Mouse (Mus musculus): ENCODE measurements around the gene Gm26620. TPM values are rescaled to one million over a fixed set of nuclear protein-coding genes. Genes with fewer than 3 reads are reported as not detected.
A peak's percentile ranks its signal among the peaks of the same experiment; 100 is the strongest.

Gene Gm26620
- polyA plus RNA-seq, 1 experiment from 2014 or later = 0.76 TPM

- no peaks in the 10 kb centered on the region for H3K36me3 ChIP-seq
- H3K4me1 ChIP-seq = peaks cover 3% of the 10 kb centered on the region; the same call in 1 of the 2 replicates
- H3K9ac ChIP-seq = no peak overlapping the region
- WGBS = 79% methylated on average over 13 of the region's 13 CpGs
- ATAC-seq (ENCODE audit: insufficient number of reproducible peaks, low FRiP score, low TSS enrichment, low read depth) = no peak
- no peak overlapping the region for H3K27ac ChIP-seq
- no peaks in the 10 kb centered on the region for H3K27me3 ChIP-seq
- no peaks in the 10 kb centered on the region for H3K9me3 ChIP-seq
- H3K4me2 ChIP-seq = no peak overlapping the region
- H3K4me3 ChIP-seq = no peak overlapping the region
Measured at GRCm38 (mm10) chr1:170861671-170862434, 23.0 kb upstream of the Gm26620 start.

- ATAC-seq (ENCODE audit: insufficient number of reproducible peaks, low FRiP score, low TSS enrichment, low read depth) = no peak
Measured at GRCm38 (mm10) chr1:170862435-170862717, 22.5 kb upstream of the Gm26620 start.

GRCm38 (mm10) chr1:170863033-170863432 is 21.8 kb upstream of the Gm26620 start:
- Histone ChIP-seq H3K36me3 (no peaks in the 10 kb centered on the region), H3K27me3 (no peaks in the 10 kb centered on the region), H3K4me2 (no peak overlapping the region), H3K27ac (no peak overlapping the region), H3K4me1 (peaks cover 7% of the 10 kb centered on the region; the same call in 1 of the 2 replicates), H3K9ac (no peak overlapping the region), H3K4me3 (no peak overlapping the region), H3K9me3 (no peaks in the 10 kb centered on the region)
- 60% methylated on average over 4 of the region's 4 CpGs for WGBS
- ATAC-seq (ENCODE audit: insufficient number of reproducible peaks, low FRiP score, low TSS enrichment, low read depth) = no peak

More at GRCm38 (mm10) chr1:170862435-170862717, 22.5 kb upstream of the Gm26620 start:
- no peaks in the 10 kb centered on the region for H3K27me3 ChIP-seq
- H3K36me3 ChIP-seq = no peaks in the 10 kb centered on the region
- no peak overlapping the region for H3K4me2 ChIP-seq
- no peak overlapping the region for H3K4me3 ChIP-seq
- no peak overlapping the region for H3K9ac ChIP-seq
- H3K27ac ChIP-seq = no peak overlapping the region
- 78% methylated on average over 3 of the region's 3 CpGs for WGBS
- H3K4me1 ChIP-seq = peaks cover 7% of the 10 kb centered on the region; the same call in 1 of the 2 replicates
- H3K9me3 ChIP-seq = no peaks in the 10 kb centered on the region

- Histone ChIP-seq H3K9ac (no peak overlapping the region), H3K4me3 (no peak overlapping the region), H3K27me3 (no peaks in the 10 kb centered on the region), H3K4me2 (no peak overlapping the region), H3K9me3 (no peaks in the 10 kb centered on the region), H3K27ac (no peak overlapping the region), H3K4me1 (peaks cover 7% of the 10 kb centered on the region; the same call in 1 of the 2 replicates), H3K36me3 (no peaks in the 10 kb centered on the region)
- no peak for ATAC-seq (ENCODE audit: insufficient number of reproducible peaks, low FRiP score, low TSS enrichment, low read depth)
Measured at GRCm38 (mm10) chr1:170864234-170864633, 20.6 kb upstream of the Gm26620 start.

- Histone ChIP-seq H3K4me3 (no peak overlapping the region), H3K36me3 (no peaks in the 10 kb centered on the region), H3K4me2 (no peak overlapping the region), H3K9ac (no peak overlapping the region), H3K27ac (no peak overlapping the region), H3K27me3 (no peaks in the 10 kb centered on the region), H3K9me3 (no peaks in the 10 kb centered on the region), H3K4me1 (peaks cover 7% of the 10 kb centered on the region; the same call in 1 of the 2 replicates)
- no peak for ATAC-seq (ENCODE audit: insufficient number of reproducible peaks, low FRiP score, low TSS enrichment, low read depth)
- WGBS = 78% methylated on average over 3 of the region's 3 CpGs
Measured at GRCm38 (mm10) chr1:170864754-170865153, 20.1 kb upstream of the Gm26620 start.

- Histone ChIP-seq H3K9ac (no peak overlapping the region), H3K36me3 (no peaks in the 10 kb centered on the region), H3K4me3 (no peak overlapping the region), H3K4me2 (no peak overlapping the region), H3K27ac (no peak overlapping the region), H3K9me3 (no peaks in the 10 kb centered on the region), H3K27me3 (no peaks in the 10 kb centered on the region), H3K4me1 (peaks cover 7% of the 10 kb centered on the region; the same call in 1 of the 2 replicates)
- WGBS = 87% methylated on average over 5 of the region's 5 CpGs
- ATAC-seq (ENCODE audit: insufficient number of reproducible peaks, low FRiP score, low TSS enrichment, low read depth) = no peak
Measured at GRCm38 (mm10) chr1:170865406-170865805, 19.5 kb upstream of the Gm26620 start.

GRCm38 (mm10) chr1:170866992-170867690 is 17.7 kb upstream of the Gm26620 start:
- Histone ChIP-seq H3K4me2 (peak overlapping the region; percentile 72), H3K4me1 (peaks cover 7% of the 10 kb centered on the region; the same call in 1 of the 2 replicates), H3K27ac (peak overlapping the region; percentile 75), H3K36me3 (peaks cover 8% of the 10 kb centered on the region; the same call in 1 of the 2 replicates), H3K9me3 (no peaks in the 10 kb centered on the region), H3K4me3 (peak overlapping the region; percentile 91), H3K27me3 (no peaks in the 10 kb centered on the region), H3K9ac (peak overlapping the region; percentile 76)
- 2% methylated on average over 30 of the region's 30 CpGs for WGBS
- ATAC-seq (ENCODE audit: insufficient number of reproducible peaks, low FRiP score, low TSS enrichment, low read depth) = no peak

- peak within 1 kb of the TSS; percentile 72 for H3K4me2 ChIP-seq
- H3K9me3 ChIP-seq = no peaks in the 10 kb centered on the region
- peak within 1 kb of the TSS; percentile 91 for H3K4me3 ChIP-seq
- H3K9ac ChIP-seq = peak within 1 kb of the TSS; percentile 76
- 0 out of 2 replicates have a peak, but pooled peaks have one; percentile 52 for ATAC-seq (ENCODE audit: insufficient number of reproducible peaks, low FRiP score, low TSS enrichment, low read depth)
- H3K27ac ChIP-seq = peak within 1 kb of the TSS; percentile 75
- no peaks in the 10 kb centered on the region for H3K27me3 ChIP-seq
- peaks cover 7% of the 10 kb centered on the region; the same call in 1 of the 2 replicates for H3K4me1 ChIP-seq
- WGBS = under 1% methylated on average over 25 of the region's 25 CpGs
- peaks cover 13% of the 10 kb centered on the region; the same call in 1 of the 2 replicates for H3K36me3 ChIP-seq
Measured at GRCm38 (mm10) chr1:170867691-170868105, 17.2 kb upstream of the Gm26620 start, which contains the start of gene Atf6. TSS of gene Atf6 (minus strand) at chr1:170867771.

- ATAC-seq (ENCODE audit: insufficient number of reproducible peaks, low FRiP score, low TSS enrichment, low read depth) = no peak
- H3K27ac ChIP-seq = peak overlapping the region; percentile 75; the same call in 1 of the 2 replicates
- peak overlapping the region; percentile 76; the same call in 1 of the 2 replicates for H3K9ac ChIP-seq
- peaks cover 7% of the 10 kb centered on the region; the same call in 1 of the 2 replicates for H3K4me1 ChIP-seq
- H3K36me3 ChIP-seq = peaks cover 16% of the 10 kb centered on the region
- no peaks in the 10 kb centered on the region for H3K27me3 ChIP-seq
- H3K9me3 ChIP-seq = no peaks in the 10 kb centered on the region
- peak overlapping the region; percentile 91 for H3K4me3 ChIP-seq
- peak overlapping the region; percentile 72 for H3K4me2 ChIP-seq
- under 1% methylated on average over 33 of the region's 33 CpGs for WGBS
Measured at GRCm38 (mm10) chr1:170868107-170868904, 16.6 kb upstream of the Gm26620 start.

- ATAC-seq (ENCODE audit: insufficient number of reproducible peaks, low FRiP score, low TSS enrichment, low read depth) = no peak
Measured at GRCm38 (mm10) chr1:170868905-170869283, 16.0 kb upstream of the Gm26620 start.

GRCm38 (mm10) chr1:170871402-170871801 is 13.5 kb upstream of the Gm26620 start:
- H3K9ac ChIP-seq = no peak overlapping the region
- ATAC-seq (ENCODE audit: insufficient number of reproducible peaks, low FRiP score, low TSS enrichment, low read depth) = no peak
- no peak overlapping the region for H3K27ac ChIP-seq
- H3K9me3 ChIP-seq = no peaks in the 10 kb centered on the region
- 88% methylated on average over 6 of the region's 6 CpGs for WGBS
- H3K4me3 ChIP-seq = no peak overlapping the region
- H3K4me2 ChIP-seq = no peak overlapping the region
- H3K4me1 ChIP-seq = peaks cover 7% of the 10 kb centered on the region; the same call in 1 of the 2 replicates
- peaks cover 35% of the 10 kb centered on the region for H3K36me3 ChIP-seq
- no peaks in the 10 kb centered on the region for H3K27me3 ChIP-seq

More at GRCm38 (mm10) chr1:170868905-170869283, 16.0 kb upstream of the Gm26620 start:
- Histone ChIP-seq H3K9me3 (no peaks in the 10 kb centered on the region), H3K4me1 (peaks cover 7% of the 10 kb centered on the region; the same call in 1 of the 2 replicates), H3K27me3 (no peaks in the 10 kb centered on the region), H3K4me3 (peak overlapping the region; percentile 91), H3K27ac (no peak overlapping the region), H3K9ac (peak overlapping the region; percentile 44; the same call in 1 of the 2 replicates), H3K4me2 (peak overlapping the region; percentile 72), H3K36me3 (peaks cover 16% of the 10 kb centered on the region)
- 17% methylated on average over 14 of the region's 14 CpGs for WGBS

All from limb, embryonic 15.5 days (tissue).